16 mouse cellular contexts compared by ENCODE assay signal in the genomic region with DNA sequence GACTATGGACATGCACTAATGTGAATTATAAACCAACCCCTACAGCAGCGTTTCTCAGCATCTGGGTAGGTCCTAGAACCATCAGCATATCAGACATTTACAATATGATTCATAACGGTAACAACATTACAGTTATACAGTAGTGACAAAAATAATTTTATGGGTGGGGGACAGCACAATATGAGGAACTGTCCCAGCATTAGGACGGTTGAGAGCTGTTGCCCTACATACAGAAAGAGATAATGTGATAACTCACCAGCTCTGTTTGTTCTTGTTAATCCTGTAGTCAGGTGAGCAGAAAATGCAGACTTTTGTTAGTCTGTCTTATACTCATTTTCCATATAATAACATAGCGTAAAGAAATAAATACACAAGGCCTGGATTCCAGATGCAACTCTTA.
"Had no signal": no experiment of that assay in that cellular context is flagged by ENCODE, and none has a peak within 500 bp of the region (broad histone marks: within the 10 kb centered on the region; RNA-seq: fewer than 3 reads in every experiment).

No protein-coding gene starts in this region.

- DNase-seq: liver, postnatal 0 days; lung, adult 2 months; lung, postnatal 14 days; lung, postnatal 36 days; right cerebral cortex, postnatal 14 days; thymus, adult 2 months; thymus, postnatal 25 days; thymus, postnatal 4 days had no signal

- H3K4me1 ChIP-seq: lung, embryonic 15.5 days; megakaryocyte, embryonic 14.5 days; midbrain, embryonic 15.5 days; stomach, embryonic 15.5 days had no signal

- ATAC-seq: liver, postnatal 0 days; lung, postnatal 0 days had no signal

- H3K9ac ChIP-seq: liver, postnatal 0 days; lung, embryonic 15.5 days; midbrain, embryonic 12.5 days; midbrain, embryonic 15.5 days; stomach, embryonic 15.5 days had no signal

- H3K4me2 ChIP-seq: lung, embryonic 15.5 days; midbrain, embryonic 12.5 days; midbrain, embryonic 15.5 days; stomach, embryonic 15.5 days had no signal

- H3K4me3 ChIP-seq: lung, embryonic 15.5 days; megakaryocyte, embryonic 14.5 days; midbrain, embryonic 12.5 days; midbrain, embryonic 15.5 days; stomach, embryonic 15.5 days had no signal

- H3K27me3 ChIP-seq: lung, embryonic 15.5 days; megakaryocyte, embryonic 14.5 days; midbrain, embryonic 12.5 days; midbrain, embryonic 15.5 days; stomach, embryonic 15.5 days had no signal

- H3K36me3 ChIP-seq: lung, embryonic 15.5 days; midbrain, embryonic 12.5 days; midbrain, embryonic 15.5 days; stomach, embryonic 15.5 days had no signal

- H3K9me3 ChIP-seq: lung, embryonic 15.5 days; midbrain, embryonic 12.5 days; midbrain, embryonic 15.5 days; stomach, embryonic 15.5 days had no signal

- H3K27ac ChIP-seq: lung, embryonic 15.5 days; macrophage; midbrain, embryonic 12.5 days; midbrain, embryonic 15.5 days; stomach, embryonic 15.5 days; stomach, postnatal 0 days had no signal
